In the genomic region with DNA sequence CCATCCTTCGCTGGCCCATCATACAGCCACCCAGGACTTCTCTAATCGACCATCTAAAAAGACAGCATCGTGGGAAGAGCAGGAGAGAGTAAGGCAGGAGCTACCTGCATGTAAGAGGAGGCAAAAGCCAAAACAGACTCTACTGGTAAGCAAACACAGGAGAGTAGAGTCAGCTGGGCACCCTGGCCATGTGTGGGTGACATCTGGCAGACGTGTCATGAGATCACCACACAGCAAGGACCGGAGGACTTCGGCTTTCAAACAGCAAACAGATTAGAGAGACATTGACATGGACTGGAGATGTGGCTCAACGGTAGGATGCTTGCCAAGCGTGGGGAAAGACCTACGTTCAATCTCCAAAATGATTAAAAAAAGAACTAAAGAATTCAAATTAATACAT, we compare ENCODE assay signal across 19 mouse cellular contexts.
"Had no signal": no experiment of that assay in that cellular context is flagged by ENCODE, and none has a peak within 500 bp of the region (broad histone marks: within the 10 kb centered on the region; RNA-seq: fewer than 3 reads in every experiment).

No protein-coding gene starts in this region.

- H3K27ac ChIP-seq: liver, embryonic 12.5 days; liver, embryonic 14.5 days; macrophage; midbrain, embryonic 12.5 days; neural tube, embryonic 13.5 days; neural tube, embryonic 15.5 days had no signal

- H3K9ac ChIP-seq: liver, embryonic 12.5 days; liver, embryonic 14.5 days; lung, embryonic 15.5 days; midbrain, embryonic 12.5 days; neural tube, embryonic 13.5 days; neural tube, embryonic 15.5 days had no signal

- ATAC-seq: liver, embryonic 12.5 days had no signal

- H3K27me3 ChIP-seq: lung, embryonic 15.5 days; megakaryocyte, embryonic 14.5 days; midbrain, embryonic 12.5 days; neural tube, embryonic 15.5 days had no signal

- H3K4me1 ChIP-seq: liver, embryonic 12.5 days; midbrain, embryonic 12.5 days had no signal

- H3K4me3 ChIP-seq: liver, embryonic 12.5 days; lung, embryonic 15.5 days; megakaryocyte, embryonic 14.5 days; midbrain, embryonic 12.5 days; neural tube, embryonic 13.5 days; neural tube, embryonic 15.5 days had no signal

- H3K36me3 ChIP-seq: liver, embryonic 12.5 days; midbrain, embryonic 12.5 days had no signal

- H3K4me2 ChIP-seq: liver, embryonic 12.5 days; lung, embryonic 15.5 days; midbrain, embryonic 12.5 days; neural tube, embryonic 13.5 days; neural tube, embryonic 15.5 days had no signal

- DNase-seq: lung, adult 2 months; lung, postnatal 14 days; midbrain, embryonic 14.5 days; retina, postnatal 1 day; right cerebral cortex, adult 18-20 months; right cerebral cortex, postnatal 25 days; right cerebral cortex, postnatal 4 days; spleen, adult 18-20 months; thymus, adult 18-20 months; thymus, postnatal 25 days; thymus, postnatal 4 days had no signal

- H3K9me3 ChIP-seq: liver, embryonic 12.5 days; lung, embryonic 15.5 days; megakaryocyte, embryonic 14.5 days; midbrain, embryonic 12.5 days; neural tube, embryonic 13.5 days; neural tube, embryonic 15.5 days had no signal
